Mouse (Mus musculus) megakaryocyte, embryonic 14.5 days (primary cell): ENCODE measurements around the gene Prdm2. TPM values are rescaled to one million over a fixed set of nuclear protein-coding genes. Genes with fewer than 3 reads are reported as not detected.

Experiments used
- H3K27me3 ChIP-seq: replicated peaks from 2 replicates; pipeline ENCODE3; 2012; ENCODE audit warnings: inconsistent platforms
- H3K36me3 ChIP-seq: replicated peaks from 2 replicates; pipeline ENCODE3; 2012; ENCODE audit warnings: low read length, inconsistent platforms, mixed read lengths
- H3K4me1 ChIP-seq: 2 replicates; pipeline ENCODE4 v1.6.1; 2012; ENCODE audit warnings: inconsistent platforms
- H3K4me3 ChIP-seq: replicated peaks from 2 replicates; pipeline ENCODE3; 2012; ENCODE audit warnings: moderate library complexity, mild to moderate bottlenecking, inconsistent platforms
- H3K9me3 ChIP-seq: 2 replicates; pipeline ENCODE4 v1.6.1; 2012; ENCODE audit warnings: inconsistent platforms
- FLI1 ChIP-seq: IDR thresholded peaks from 2 replicates; pipeline ENCODE4 v1.6.1; 2012; ENCODE audit warnings: low read length, inconsistent platforms, mixed read lengths
- GATA1 ChIP-seq: IDR thresholded peaks from 3 replicates; pipeline ENCODE4 v1.6.1; 2012; ENCODE audit warnings: mixed read lengths, low read length, inconsistent platforms, borderline replicate concordance
- polyA plus RNA-seq: library from polyadenylated mRNA; stranded (reverse); fragments of >175 nt; gene quantifications from 2 replicates; pipeline ENCODE4 v1.2.3, GENCODE M21; 2012; ENCODE audit warnings: low replicate concordance; ENCODE audit not compliant: insufficient read depth

The Prdm2 gene
- polyA plus RNA-seq, 1 experiment, result 4.5 TPM

- Histone ChIP-seq H3K4me1 (peaks cover 5% of the 10 kb centered on the region), H3K36me3 (no peaks in the 10 kb centered on the region), H3K4me3 (no peak overlapping the region), H3K9me3 (peaks cover 16% of the 10 kb centered on the region), H3K27me3 (peaks cover 3% of the 10 kb centered on the region)
- TF ChIP-seq GATA1 (no peak), FLI1 (no peak)
Measured at GRCm38 (mm10) chr4:143099288-143100039, 113.3 kb downstream of the Prdm2 start.

- TF ChIP-seq FLI1, result no peak
- no peak for TF ChIP-seq GATA1
- no peaks in the 10 kb centered on the region for H3K4me1 ChIP-seq
- no peak overlapping the region for H3K4me3 ChIP-seq
- peaks cover 41% of the 10 kb centered on the region; the same call in 1 of the 2 replicates for H3K9me3 ChIP-seq
- H3K36me3 ChIP-seq, result no peaks in the 10 kb centered on the region
- no peaks in the 10 kb centered on the region for H3K27me3 ChIP-seq
Measured at GRCm38 (mm10) chr4:143092082-143092701, 120.6 kb downstream of the Prdm2 start.

GRCm38 (mm10) chr4:143090551-143090950, 122.2 kb downstream of the Prdm2 start:
- H3K4me1 ChIP-seq, result no peaks in the 10 kb centered on the region
- H3K9me3 ChIP-seq, result peaks cover 45% of the 10 kb centered on the region; the same call in 1 of the 2 replicates
- H3K27me3 ChIP-seq, result peaks cover 2% of the 10 kb centered on the region
- no peak for TF ChIP-seq FLI1
- TF ChIP-seq GATA1, result no peak
- H3K4me3 ChIP-seq, result no peak overlapping the region
- H3K36me3 ChIP-seq, result no peaks in the 10 kb centered on the region

DNA sequence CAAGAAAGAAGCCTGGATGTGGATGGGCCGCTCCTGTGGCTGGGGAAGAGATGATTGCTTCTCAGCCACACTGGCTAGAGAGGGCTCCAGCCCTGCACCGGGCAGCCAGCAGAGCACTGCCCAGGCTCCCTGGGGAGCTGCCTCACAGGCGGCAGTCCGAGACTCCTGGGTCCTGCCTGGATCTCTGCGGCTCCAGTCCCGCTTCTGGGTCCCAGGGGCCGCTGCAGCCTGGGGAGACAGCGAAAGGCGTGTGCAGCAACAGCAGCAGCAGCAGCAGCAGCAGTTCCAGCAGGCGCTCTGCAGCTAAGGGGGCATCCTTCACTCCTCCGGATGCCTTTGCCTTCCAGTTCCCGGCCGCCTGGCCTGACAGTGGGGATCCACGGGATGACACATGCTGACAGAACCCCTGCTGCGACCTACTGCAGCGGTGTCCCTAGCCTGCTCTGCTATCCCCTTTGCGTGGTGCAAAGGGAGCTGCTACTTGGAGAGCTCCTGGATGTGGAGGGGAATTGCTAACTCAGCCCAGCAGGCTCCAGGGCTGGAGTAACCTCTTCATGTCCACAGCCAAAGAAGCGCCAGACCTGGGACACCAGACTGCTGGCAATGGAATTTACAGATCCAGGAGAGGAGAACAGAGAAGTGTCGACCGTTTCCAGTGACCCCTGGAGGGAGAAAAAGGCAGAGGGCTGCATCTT, 138.6 kb downstream of the Prdm2 start:
- Histone ChIP-seq H3K9me3 (peaks cover 18% of the 10 kb centered on the region; the same call in 1 of the 2 replicates), H3K4me3 (peak overlapping the region; percentile 46), H3K27me3 (peaks cover 13% of the 10 kb centered on the region), H3K36me3 (no peaks in the 10 kb centered on the region), H3K4me1 (no peaks in the 10 kb centered on the region)
- TF ChIP-seq FLI1, result no peak
- no peak for TF ChIP-seq GATA1

GRCm38 (mm10) chr4:143071791-143072190, 141.0 kb downstream of the Prdm2 start:
- Histone ChIP-seq H3K36me3 (no peaks in the 10 kb centered on the region), H3K27me3 (peaks cover 13% of the 10 kb centered on the region), H3K4me3 (no peak overlapping the region), H3K9me3 (peaks cover 14% of the 10 kb centered on the region; the same call in 1 of the 2 replicates), H3K4me1 (no peaks in the 10 kb centered on the region)
- TF ChIP-seq GATA1, result no peak
- no peak for TF ChIP-seq FLI1

DNA sequence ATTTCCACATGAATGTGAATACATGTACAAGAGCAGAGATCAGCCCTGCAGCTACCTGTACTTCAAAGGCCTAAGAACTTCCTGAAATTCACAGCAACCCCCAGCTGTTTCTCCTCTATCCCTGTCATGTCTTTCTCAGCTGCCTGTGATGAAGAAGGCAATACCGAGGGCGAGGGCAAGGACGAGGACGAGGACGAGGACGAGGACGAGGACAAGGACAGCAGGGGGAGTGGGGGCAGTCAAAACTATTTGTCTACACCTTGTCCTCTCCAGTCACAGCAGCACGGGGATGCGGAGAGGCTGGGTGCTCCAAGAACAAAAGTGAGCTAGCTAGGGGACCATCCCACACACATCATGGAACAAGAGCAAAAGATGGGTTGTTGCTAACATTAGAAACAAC, 145.8 kb downstream of the Prdm2 start:
- no peak for TF ChIP-seq FLI1
- TF ChIP-seq GATA1, result no peak
- Histone ChIP-seq H3K9me3 (peaks cover 22% of the 10 kb centered on the region; the same call in 1 of the 2 replicates), H3K4me1 (no peaks in the 10 kb centered on the region), H3K36me3 (no peaks in the 10 kb centered on the region), H3K4me3 (no peak overlapping the region), H3K27me3 (no peaks in the 10 kb centered on the region)

DNA sequence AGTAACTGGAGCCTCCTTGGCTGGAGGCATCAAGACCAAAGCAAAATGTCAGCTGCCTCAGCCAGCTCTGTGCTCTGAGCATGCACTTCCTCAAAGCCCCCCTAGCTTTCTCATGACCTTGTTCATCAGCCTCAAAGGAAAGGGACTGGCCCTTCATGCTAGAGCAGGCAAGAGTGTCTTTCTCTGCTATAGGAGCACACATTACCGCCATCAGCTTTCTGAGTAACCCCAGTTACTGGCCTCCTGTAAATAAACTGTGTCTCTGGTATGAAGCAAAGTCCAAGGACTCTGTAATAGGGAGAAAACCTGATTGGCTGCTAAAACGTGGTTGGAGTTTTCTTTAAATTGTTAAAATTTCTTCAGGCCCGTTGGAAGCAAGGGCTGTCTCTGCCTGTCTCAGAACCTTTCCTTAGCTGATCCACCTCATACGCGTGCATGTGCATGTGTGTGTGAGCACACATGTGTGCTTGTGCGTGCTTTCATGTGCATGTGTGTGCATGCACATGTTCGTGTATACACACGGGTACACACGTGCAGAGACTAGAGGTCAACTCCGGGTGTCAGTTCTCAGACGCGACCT, 153.9 kb downstream of the Prdm2 start:
- Histone ChIP-seq H3K9me3 (peaks cover 52% of the 10 kb centered on the region), H3K36me3 (no peaks in the 10 kb centered on the region), H3K4me1 (no peaks in the 10 kb centered on the region), H3K27me3 (no peaks in the 10 kb centered on the region), H3K4me3 (no peak overlapping the region)
- TF ChIP-seq FLI1 (no peak), GATA1 (no peak)

Other genes starting within 250 kb of the Prdm2 start
- not detected in 2 replicates for gene Pdpn, start 86.6 kb upstream of the Prdm2 start, polyA plus RNA-seq
- gene Lrrc38, start 136.8 kb upstream of the Prdm2 start, polyA plus RNA-seq, result not detected in 2 replicates
- gene Pramel1, start 181.4 kb upstream of the Prdm2 start, polyA plus RNA-seq, result not detected in 2 replicates
- 0.29 TPM in 1 of 2 replicates, not detected in the other for gene Pramef8, start 199.4 kb upstream of the Prdm2 start, polyA plus RNA-seq
- gene Oog4, start 237.3 kb upstream of the Prdm2 start, polyA plus RNA-seq, result not detected in 2 replicates